Mouse (Mus musculus): ENCODE data around the gene Nup160. TPM values are rescaled to one million over a fixed set of nuclear protein-coding genes. Genes with fewer than 3 reads are reported as not detected.

Gene Nup160
- polyA plus RNA-seq (2012; rRNA removed) = 21.9 and 22.7 TPM in 2 replicates

DNA sequence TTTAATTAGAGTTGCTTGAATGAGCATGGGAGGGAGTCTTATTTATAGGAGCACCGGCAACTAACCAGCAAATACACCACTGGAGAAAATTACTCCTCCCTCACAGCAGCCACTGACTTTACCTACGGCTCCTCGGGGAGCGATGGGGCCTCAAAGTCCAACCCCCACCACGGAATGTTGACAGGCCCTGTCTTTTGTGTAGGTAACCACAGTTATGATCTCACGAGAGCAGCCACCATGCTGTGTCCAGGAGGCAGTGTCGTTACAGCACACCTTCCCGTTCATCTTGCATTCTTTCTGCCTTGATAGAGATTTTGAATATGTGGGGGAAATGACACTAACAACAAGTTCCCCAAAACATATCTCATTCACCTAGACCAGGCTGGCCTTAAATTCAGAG is at the start of gene Nup160:
Gene Nup160 (plus strand): TSS at position 209 of the 400 bp plus-strand sequence.
- H3K4me1 ChIP-seq (replicated peaks; ENCODE audit: control insufficient read depth, insufficient read depth, low read length) = peaks cover 6% of the 10 kb centered on the region; the same call in 1 of the 2 replicates
- DNase-seq = no peak
- TF ChIP-seq CTCF (IDR thresholded peaks at IDR 0.05; ENCODE audit: borderline replicate concordance, control insufficient read depth, extremely low read depth, insufficient read depth, low read length, poor library complexity) (no peak), POLR2A (IDR thresholded peaks at IDR 0.05; ENCODE audit: control insufficient read depth, extremely low read depth, insufficient read depth, low read length, poor library complexity) (no peak)
- 92% methylated on average over 8 of the region's 8 CpGs for WGBS
- H3K27ac ChIP-seq (ENCODE audit: control insufficient read depth, insufficient read depth, low read length) = no peak within 1 kb of the TSS
- H3K4me3 ChIP-seq (ENCODE audit: control insufficient read depth, insufficient read depth, low read length) = no peak within 1 kb of the TSS
- no peaks in the 10 kb centered on the region for H3K36me3 ChIP-seq (ENCODE audit: control insufficient read depth, insufficient read depth, low read length)
- H3K27me3 ChIP-seq (ENCODE audit: control insufficient read depth, insufficient read depth, low read length) = no peaks in the 10 kb centered on the region

DNA sequence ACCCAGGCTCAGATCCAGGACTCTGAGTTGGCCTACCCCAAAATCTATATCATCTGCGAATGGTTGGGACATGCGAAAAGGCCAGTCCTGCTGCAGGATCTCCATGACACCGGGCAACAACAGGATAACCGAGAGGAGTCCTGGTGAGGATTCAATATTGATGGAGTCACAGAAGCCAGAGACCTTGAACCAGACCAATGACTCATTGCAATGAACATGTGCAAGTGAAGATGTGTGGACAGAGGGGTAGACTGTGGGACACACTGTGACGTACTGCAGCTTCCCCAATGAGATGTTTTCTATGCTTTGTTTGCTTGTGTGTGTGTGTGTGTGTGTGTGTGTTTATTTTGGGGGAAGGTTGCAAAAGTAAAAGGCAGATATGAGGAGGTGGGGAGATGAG is 48.8 kb upstream of the Nup160 start:
- TF ChIP-seq POLR2A (IDR thresholded peaks at IDR 0.05; ENCODE audit: control insufficient read depth, extremely low read depth, insufficient read depth, low read length, poor library complexity) (no peak), CTCF (IDR thresholded peaks at IDR 0.05; ENCODE audit: borderline replicate concordance, control insufficient read depth, extremely low read depth, insufficient read depth, low read length, poor library complexity) (no peak)
- 95% methylated on average over 5 of the region's 5 CpGs for WGBS
- no peak for DNase-seq
- no peak overlapping the region for H3K27ac ChIP-seq (ENCODE audit: control insufficient read depth, insufficient read depth, low read length)
- H3K4me3 ChIP-seq (ENCODE audit: control insufficient read depth, insufficient read depth, low read length) = no peak overlapping the region
- no peaks in the 10 kb centered on the region for H3K36me3 ChIP-seq (ENCODE audit: control insufficient read depth, insufficient read depth, low read length)
- no peaks in the 10 kb centered on the region for H3K4me1 ChIP-seq (replicated peaks; ENCODE audit: control insufficient read depth, insufficient read depth, low read length)
- no peaks in the 10 kb centered on the region for H3K27me3 ChIP-seq (ENCODE audit: control insufficient read depth, insufficient read depth, low read length)

DNA sequence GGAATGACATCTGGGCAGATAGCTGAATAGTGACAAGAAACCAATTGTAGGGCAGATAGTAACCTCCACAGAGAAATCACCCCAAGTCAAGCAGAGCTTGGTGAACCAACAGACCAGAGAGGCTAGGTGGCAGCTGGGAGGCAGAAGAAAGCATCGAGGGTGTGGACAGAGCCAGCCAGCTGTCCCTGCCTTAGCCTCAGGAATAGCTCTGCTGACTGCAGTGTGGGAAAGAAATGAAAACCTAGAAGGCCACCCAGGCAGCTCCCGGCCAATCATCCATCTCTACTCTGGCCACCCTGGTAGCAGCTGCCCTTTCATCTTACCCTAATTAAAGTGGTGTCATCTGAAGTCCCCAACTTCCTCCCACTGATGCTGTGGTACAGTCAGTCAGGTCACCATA is 47.5 kb upstream of the Nup160 start:
- TF ChIP-seq POLR2A (IDR thresholded peaks at IDR 0.05; ENCODE audit: control insufficient read depth, extremely low read depth, insufficient read depth, low read length, poor library complexity) (no peak), CTCF (IDR thresholded peaks at IDR 0.05; ENCODE audit: borderline replicate concordance, control insufficient read depth, extremely low read depth, insufficient read depth, low read length, poor library complexity) (no peak)
- Histone ChIP-seq H3K4me1 (replicated peaks; ENCODE audit: control insufficient read depth, insufficient read depth, low read length) (no peaks in the 10 kb centered on the region), H3K27me3 (ENCODE audit: control insufficient read depth, insufficient read depth, low read length) (no peaks in the 10 kb centered on the region), H3K36me3 (ENCODE audit: control insufficient read depth, insufficient read depth, low read length) (no peaks in the 10 kb centered on the region), H3K4me3 (ENCODE audit: control insufficient read depth, insufficient read depth, low read length) (no peak overlapping the region), H3K27ac (ENCODE audit: control insufficient read depth, insufficient read depth, low read length) (no peak overlapping the region)
- WGBS = 48% methylated on average over 2 of the region's 2 CpGs
- no peak for DNase-seq

DNA sequence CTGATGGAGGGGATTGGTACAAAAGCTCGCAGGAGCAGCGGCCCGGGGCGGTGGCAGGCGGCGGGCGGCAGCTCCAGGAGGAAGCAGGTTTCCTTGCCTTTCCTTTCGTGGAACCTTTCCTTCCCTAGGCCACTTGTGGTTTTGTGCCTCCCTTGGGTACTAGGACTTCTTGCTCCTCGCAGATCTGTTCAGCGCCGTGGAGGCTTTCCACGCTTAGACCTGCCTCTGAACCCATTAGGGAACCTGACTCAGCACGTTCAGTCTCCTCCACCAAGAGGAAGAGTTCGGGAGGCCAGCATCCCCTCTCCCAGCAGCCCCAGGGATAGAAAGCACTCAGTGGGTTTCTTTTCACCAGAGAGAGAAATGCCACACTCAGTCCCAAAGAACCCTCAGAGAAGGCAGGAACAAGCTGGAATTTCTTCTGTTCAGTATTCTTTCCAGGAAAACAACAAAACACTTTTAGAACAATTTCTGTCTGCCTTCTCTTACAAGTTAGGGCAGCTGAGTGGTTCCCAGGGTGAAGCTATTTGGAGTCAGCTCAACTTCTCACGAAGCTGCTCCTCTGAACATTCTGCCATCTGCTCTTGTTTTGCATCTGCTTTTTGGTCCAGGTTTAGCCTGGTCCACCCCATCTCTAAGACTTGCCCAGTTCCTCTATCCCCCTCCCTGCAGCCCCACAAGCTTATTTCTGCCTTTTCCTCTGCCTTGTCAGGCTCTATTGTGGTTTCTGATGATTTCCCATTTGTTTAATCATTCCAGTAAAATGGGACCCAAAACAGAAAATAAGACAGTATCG is 44.9 kb upstream of the Nup160 start:
- WGBS = 48% methylated on average over 16 of the region's 16 CpGs
- TF ChIP-seq POLR2A (IDR thresholded peaks at IDR 0.05; ENCODE audit: control insufficient read depth, extremely low read depth, insufficient read depth, low read length, poor library complexity) (no peak), CTCF (IDR thresholded peaks at IDR 0.05; ENCODE audit: borderline replicate concordance, control insufficient read depth, extremely low read depth, insufficient read depth, low read length, poor library complexity) (no peak)
- H3K4me3 ChIP-seq (ENCODE audit: control insufficient read depth, insufficient read depth, low read length) = no peak overlapping the region
- DNase-seq = no peak
- H3K27ac ChIP-seq (ENCODE audit: control insufficient read depth, insufficient read depth, low read length) = no peak overlapping the region
- H3K36me3 ChIP-seq (ENCODE audit: control insufficient read depth, insufficient read depth, low read length) = no peaks in the 10 kb centered on the region
- no peaks in the 10 kb centered on the region for H3K27me3 ChIP-seq (ENCODE audit: control insufficient read depth, insufficient read depth, low read length)
- H3K4me1 ChIP-seq (replicated peaks; ENCODE audit: control insufficient read depth, insufficient read depth, low read length) = peaks cover 6% of the 10 kb centered on the region

DNA sequence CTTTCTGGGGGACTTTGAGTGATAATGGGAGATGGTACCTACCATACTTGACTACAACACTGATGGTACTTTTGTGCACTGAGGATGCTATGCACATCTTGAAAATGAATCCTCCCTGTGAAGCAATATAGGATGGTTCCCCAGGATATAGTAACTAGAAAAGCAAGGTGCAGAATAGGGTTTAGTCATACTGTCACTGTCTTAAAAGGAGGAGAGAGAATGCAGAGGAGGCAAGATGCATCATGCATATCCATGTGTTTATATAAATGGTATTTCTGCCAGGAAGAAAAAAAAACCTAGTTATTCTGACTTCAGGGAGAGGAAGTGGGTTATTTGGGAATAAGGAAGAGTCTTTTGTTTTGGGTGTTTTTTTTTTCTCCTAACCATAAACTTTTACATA is 42.3 kb upstream of the Nup160 start:
- Histone ChIP-seq H3K36me3 (ENCODE audit: control insufficient read depth, insufficient read depth, low read length) (no peaks in the 10 kb centered on the region), H3K27me3 (ENCODE audit: control insufficient read depth, insufficient read depth, low read length) (no peaks in the 10 kb centered on the region), H3K27ac (ENCODE audit: control insufficient read depth, insufficient read depth, low read length) (no peak overlapping the region), H3K4me3 (ENCODE audit: control insufficient read depth, insufficient read depth, low read length) (no peak overlapping the region), H3K4me1 (replicated peaks; ENCODE audit: control insufficient read depth, insufficient read depth, low read length) (peaks cover 6% of the 10 kb centered on the region)
- TF ChIP-seq CTCF (IDR thresholded peaks at IDR 0.05; ENCODE audit: borderline replicate concordance, control insufficient read depth, extremely low read depth, insufficient read depth, low read length, poor library complexity) = no peak
- DNase-seq = no peak

DNA sequence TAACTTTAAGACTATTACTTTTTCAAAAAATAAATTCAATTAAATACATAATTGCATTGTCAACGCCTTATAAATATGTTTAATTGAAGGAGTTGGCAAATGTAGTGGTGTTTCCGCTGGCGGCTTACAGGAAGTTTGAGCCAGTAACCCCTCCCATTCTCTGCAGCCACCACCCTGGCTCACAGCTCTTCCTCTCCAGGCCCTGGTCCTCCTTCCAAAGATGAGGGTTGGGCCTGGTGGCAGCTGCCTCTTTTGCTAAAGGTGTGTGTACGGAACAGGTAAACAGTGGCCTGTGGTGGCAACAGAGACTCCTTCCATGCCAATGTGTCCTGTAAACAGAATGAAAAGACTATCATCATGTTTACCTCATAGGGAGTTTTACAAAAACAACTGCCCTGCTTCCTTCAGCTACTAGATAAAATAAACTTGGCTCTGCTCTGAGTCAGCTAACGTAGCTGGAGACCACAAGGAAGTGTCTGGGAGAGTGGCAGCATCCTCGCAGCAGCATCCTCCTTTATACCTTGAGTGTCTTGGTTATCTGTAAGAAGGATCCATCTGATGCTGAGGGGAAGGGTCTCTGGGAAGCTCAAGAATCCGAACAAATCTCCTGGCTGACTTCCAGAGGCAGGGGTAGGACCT is 41.8 kb upstream of the Nup160 start:
- no peaks in the 10 kb centered on the region for H3K27me3 ChIP-seq (ENCODE audit: control insufficient read depth, insufficient read depth, low read length)
- H3K4me1 ChIP-seq (replicated peaks; ENCODE audit: control insufficient read depth, insufficient read depth, low read length) = peaks cover 6% of the 10 kb centered on the region
- H3K36me3 ChIP-seq (ENCODE audit: control insufficient read depth, insufficient read depth, low read length) = no peaks in the 10 kb centered on the region
- TF ChIP-seq POLR2A (IDR thresholded peaks at IDR 0.05; ENCODE audit: control insufficient read depth, extremely low read depth, insufficient read depth, low read length, poor library complexity) (no peak), CTCF (IDR thresholded peaks at IDR 0.05; ENCODE audit: borderline replicate concordance, control insufficient read depth, extremely low read depth, insufficient read depth, low read length, poor library complexity) (no peak)
- H3K4me3 ChIP-seq (ENCODE audit: control insufficient read depth, insufficient read depth, low read length) = no peak overlapping the region
- DNase-seq = peak; percentile 26
- H3K27ac ChIP-seq (ENCODE audit: control insufficient read depth, insufficient read depth, low read length) = no peak overlapping the region; the same call in 1 of the 2 replicates
- 24% methylated on average over 7 of the region's 7 CpGs for WGBS
